Mouse (Mus musculus) kidney, postnatal 0 days (tissue): Measurements from ENCODE around the gene Cacna1g. TPM values are rescaled to one million over a fixed set of nuclear protein-coding genes. Genes with fewer than 3 reads are reported as not detected.

ENCODE experiments used
- ATAC-seq: fragments of 200-750 bp; cut with Nextera tagmentation; replicated peaks from 2 replicates; pipeline ENCODE4 v1.8.0; 2017; ENCODE audit warnings: low read depth, moderate number of reproducible peaks, moderate TSS enrichment, moderate library complexity; ENCODE audit not compliant: low FRiP score
- DNase-seq: peaks from one replicate; pipeline ENCODE4 v3.0.0-alpha.2; 2016; ENCODE audit warnings: low spot score
- H3K27ac ChIP-seq: fragments of 300-500 bp; sonication (generic); 2 replicates; pipeline ENCODE4 v1.5.1; 2014; ENCODE audit warnings: mild to moderate bottlenecking
- H3K27me3 ChIP-seq: fragments of 300-500 bp; sonication (generic); 2 replicates; pipeline ENCODE4 v1.6.1; 2014; ENCODE audit warnings: low read length, mixed read lengths; ENCODE audit not compliant: insufficient read depth
- H3K36me3 ChIP-seq: fragments of 300-500 bp; sonication (generic); 2 replicates; pipeline ENCODE4 v1.6.1; 2014; ENCODE audit warnings: low read length, mixed read lengths; ENCODE audit not compliant: insufficient read depth
- H3K4me1 ChIP-seq: fragments of 300-500 bp; sonication (generic); replicated peaks from 2 replicates; pipeline ENCODE4 v1.6.1; 2014; ENCODE audit warnings: antibody characterized with exemption, low read length, mixed read lengths; ENCODE audit not compliant: insufficient read depth
- H3K4me2 ChIP-seq: fragments of 300-500 bp; sonication (generic); 2 replicates; pipeline ENCODE4 v1.6.1; 2014; ENCODE audit warnings: mild to moderate bottlenecking, low read length, moderate library complexity, mixed read lengths
- H3K4me3 ChIP-seq: fragments of 300-500 bp; sonication (generic); replicated peaks from 2 replicates; pipeline ENCODE4 v1.5.1; 2014; ENCODE audit warnings: low read depth, low read length
- H3K9ac ChIP-seq: fragments of 300-500 bp; sonication (generic); 2 replicates; pipeline ENCODE4 v1.6.1; 2014; ENCODE audit warnings: low read depth, low read length
- H3K9me3 ChIP-seq: fragments of 300-500 bp; sonication (generic); replicated peaks from 2 replicates; pipeline ENCODE4 v1.6.1; 2016; ENCODE audit warnings: low read length, inconsistent platforms, mixed read lengths
- CTCF ChIP-seq: IDR thresholded peaks from 2 replicates; pipeline ENCODE4 v1.5.1; 2016; ENCODE audit warnings: antibody characterized with exemption, low read depth, mild to moderate bottlenecking, moderate library complexity
- WGBS: fragments of 180-500 bp; shearing (Covaris S2); extraction: QIAGEN DNeasy Blood & Tissue Kit; methylation state at CpG from one replicate; pipeline ENCODE4 v1.1.7; 2014; 5-methylcytosine and 5-hydroxymethylcytosine counted together
- polyA plus RNA-seq: library from polyadenylated mRNA; unstranded; fragments of >200 nt; fragmentation: Nextera tagmentation; extraction: Ambion mirVana; gene quantifications from 2 replicates; pipeline ENCODE4 v1.2.1, GENCODE M21; 2015

Cacna1g gene
- polyA plus RNA-seq, 1 experiment from 2014 or later, result 5.2 TPM

DNA sequence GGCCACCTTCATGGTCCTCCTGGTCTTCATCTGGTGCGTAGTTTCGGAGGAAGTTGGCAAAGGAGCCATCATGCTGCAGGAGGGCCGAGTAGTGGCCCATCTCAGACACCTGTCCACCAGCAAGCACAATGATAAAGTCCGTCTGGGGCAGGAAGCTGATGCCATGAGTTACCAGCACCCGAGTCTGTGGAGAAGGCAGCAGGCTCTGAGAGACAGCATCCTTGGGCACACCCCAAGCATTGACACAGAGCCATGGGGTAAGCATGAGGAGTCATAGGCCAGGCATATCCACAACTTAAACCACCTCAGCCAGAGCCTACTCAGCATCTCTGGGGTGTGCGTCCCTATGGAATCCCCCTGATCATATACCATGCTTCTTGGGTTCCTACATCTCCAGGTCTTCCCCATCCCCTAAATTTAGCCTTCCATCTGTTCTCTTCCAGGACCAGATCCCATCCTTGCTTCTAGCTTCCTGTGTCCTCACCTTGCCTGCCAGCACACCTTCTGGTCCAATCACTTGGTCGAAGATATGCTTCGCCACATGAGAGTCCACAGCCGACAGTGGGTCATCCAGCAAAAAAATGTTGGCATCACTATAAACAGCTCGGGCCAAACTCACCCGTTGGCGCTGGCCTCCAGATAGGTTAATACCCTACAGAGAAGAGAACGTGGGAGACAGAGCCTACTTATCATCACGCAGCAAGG, 112.7 kb downstream of the Cacna1g start:
- no peaks in the 10 kb centered on the region; the same call in 1 of the 2 replicates for H3K4me1 ChIP-seq
- 94% methylated on average over 14 of the region's 14 CpGs for WGBS
- TF ChIP-seq CTCF, result no peak
- no peak overlapping the region for H3K4me3 ChIP-seq
- no peaks in the 10 kb centered on the region for H3K9me3 ChIP-seq
- H3K9ac ChIP-seq, result no peak overlapping the region
- no peak for ATAC-seq
- H3K27ac ChIP-seq, result no peak overlapping the region
- H3K4me2 ChIP-seq, result no peak overlapping the region
- H3K27me3 ChIP-seq, result no peaks in the 10 kb centered on the region
- DNase-seq, result no peak
- no peaks in the 10 kb centered on the region for H3K36me3 ChIP-seq

DNA sequence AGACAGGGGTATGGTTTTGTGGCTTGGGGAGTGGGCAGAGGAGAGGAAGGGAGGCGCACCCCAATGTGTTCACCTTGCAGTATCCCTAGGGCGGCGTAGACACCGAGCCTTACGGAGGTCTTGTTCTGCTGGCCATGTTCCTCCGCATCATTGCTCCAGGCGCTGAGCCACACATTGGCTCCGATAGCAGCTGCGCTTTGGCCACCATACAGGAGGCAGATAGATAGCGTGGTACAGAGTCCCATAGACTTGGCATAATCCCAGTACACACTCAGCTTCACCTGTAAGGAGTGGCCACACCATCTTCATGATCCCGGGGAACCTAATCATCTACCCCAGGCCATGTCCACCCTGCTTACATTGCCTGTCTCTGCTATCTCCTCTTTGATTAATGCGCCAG, 114.8 kb downstream of the Cacna1g start:
- Histone ChIP-seq H3K4me1 (no peaks in the 10 kb centered on the region), H3K9me3 (no peaks in the 10 kb centered on the region), H3K27ac (no peak overlapping the region), H3K36me3 (no peaks in the 10 kb centered on the region), H3K9ac (no peak overlapping the region), H3K4me3 (no peak overlapping the region), H3K27me3 (no peaks in the 10 kb centered on the region), H3K4me2 (no peak overlapping the region)
- DNase-seq (no peak), ATAC-seq (no peak)
- TF ChIP-seq CTCF, result no peak
- WGBS, result 94% methylated on average over 12 of the region's 12 CpGs

Other genes with a start within 250 kb of the Cacna1g start
- 1.0 and 1.2 TPM in 2 replicates for gene Wfikkn2, start 228.2 kb downstream of the Cacna1g start, polyA plus RNA-seq
- gene Gm21885, start 192.3 kb downstream of the Cacna1g start, polyA plus RNA-seq, result 0.28 and 0.71 TPM in 2 replicates
- gene Luc7l3, start 152.2 kb downstream of the Cacna1g start, polyA plus RNA-seq, result 107 and 108 TPM in 2 replicates
- gene Ankrd40, start 146.2 kb downstream of the Cacna1g start, polyA plus RNA-seq, result 17.9 and 21.9 TPM in 2 replicates
- gene Abcc3, start 81.2 kb downstream of the Cacna1g start, polyA plus RNA-seq, result 9.1 and 10.5 TPM in 2 replicates
- gene Spata20, start 12.0 kb upstream of the Cacna1g start, polyA plus RNA-seq, result 0.40 TPM in 1 of 2 replicates, not detected in the other
- gene Epn3, start 25.8 kb upstream of the Cacna1g start, polyA plus RNA-seq, result 34.7 and 37.5 TPM in 2 replicates
- 3.2 and 3.5 TPM in 2 replicates for gene Mycbpap, start 47.5 kb upstream of the Cacna1g start, polyA plus RNA-seq
- gene Rsad1, start 75.1 kb upstream of the Cacna1g start, polyA plus RNA-seq, result 4.0 and 5.6 TPM in 2 replicates
- 0.41 and 0.50 TPM in 2 replicates for gene Chad, start 90.8 kb upstream of the Cacna1g start, polyA plus RNA-seq
- gene Acsf2, start 127.7 kb upstream of the Cacna1g start, polyA plus RNA-seq, result 6.6 and 7.0 TPM in 2 replicates
- 119 and 135 TPM in 2 replicates for gene Lrrc59, start 155.6 kb upstream of the Cacna1g start, polyA plus RNA-seq
- gene Mrpl27, start 179.6 kb upstream of the Cacna1g start, polyA plus RNA-seq, result 135 and 144 TPM in 2 replicates
- gene Eme1, start 179.8 kb upstream of the Cacna1g start, polyA plus RNA-seq, result 7.9 and 8.1 TPM in 2 replicates
- 18.4 and 21.4 TPM in 2 replicates for gene Xylt2, start 203.3 kb upstream of the Cacna1g start, polyA plus RNA-seq
- 1.3 and 1.4 TPM in 2 replicates for gene Gm11541, start 230.3 kb upstream of the Cacna1g start, polyA plus RNA-seq